Mouse (Mus musculus): Measurements from ENCODE around the gene Crebl2.

DNA sequence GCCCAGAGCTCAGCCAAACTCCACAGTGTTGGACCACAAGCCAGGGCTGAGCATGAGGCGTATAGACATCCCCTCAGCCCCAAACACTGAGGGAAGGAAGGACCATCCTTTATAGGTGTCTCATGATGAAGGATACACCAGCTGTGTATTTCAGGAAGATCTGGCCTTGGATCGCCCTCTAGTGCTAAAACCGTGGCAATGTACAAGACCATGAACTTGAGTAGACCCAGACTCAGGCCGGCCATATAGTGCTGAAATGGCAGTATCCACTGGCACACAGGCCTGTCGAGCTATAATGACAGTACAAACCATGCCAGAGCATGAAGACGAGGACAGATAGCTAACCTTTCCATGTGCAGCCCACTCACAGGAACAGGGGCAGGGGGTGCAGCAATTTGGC, 46.8 kb downstream of the Crebl2 start:
- TF ChIP-seq CTCF (IDR thresholded peaks at IDR 0.05) = peak; percentile 57
- TF ChIP-seq EP300 (IDR thresholded peaks at IDR 0.05) = no peak
